Mouse (Mus musculus): ENCODE measurements around the gene Gm20388.
"Not testable (repeated sequence)": the region's sequence is repeated elsewhere in the genome, so short reads cannot be mapped to it uniquely, and the experiment has no call there.

Gm20388 gene

DNA sequence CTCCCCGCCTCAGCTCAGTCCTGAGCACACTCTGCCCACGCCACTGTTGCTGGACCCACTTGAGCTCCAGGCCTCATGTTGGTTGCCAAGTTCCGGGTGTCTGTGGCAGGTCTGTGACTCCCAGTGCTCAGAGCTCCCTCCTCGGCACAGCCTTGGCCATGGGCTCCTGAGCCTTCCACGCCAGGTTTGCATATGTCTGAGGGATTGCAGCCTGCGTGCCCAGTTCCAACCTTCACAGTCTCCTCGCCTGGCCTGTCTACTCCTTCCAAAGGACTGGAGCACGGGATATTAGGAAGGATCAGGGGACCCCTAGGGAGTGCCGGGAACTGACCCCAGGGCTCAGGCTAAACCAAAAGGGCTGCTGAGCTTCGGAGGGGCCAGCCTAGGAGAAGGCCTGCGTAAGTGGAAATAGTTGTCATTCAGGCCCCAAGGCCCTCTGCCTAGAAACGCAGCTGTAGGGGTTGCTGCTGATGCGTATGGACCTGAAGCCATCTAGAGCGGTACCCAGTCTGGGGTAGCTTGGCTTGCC, 1744.4 kb downstream of the Gm20388 start:
- DNase-seq (ENCODE audit: low spot score in 2 of 2), result no peak

DNA sequence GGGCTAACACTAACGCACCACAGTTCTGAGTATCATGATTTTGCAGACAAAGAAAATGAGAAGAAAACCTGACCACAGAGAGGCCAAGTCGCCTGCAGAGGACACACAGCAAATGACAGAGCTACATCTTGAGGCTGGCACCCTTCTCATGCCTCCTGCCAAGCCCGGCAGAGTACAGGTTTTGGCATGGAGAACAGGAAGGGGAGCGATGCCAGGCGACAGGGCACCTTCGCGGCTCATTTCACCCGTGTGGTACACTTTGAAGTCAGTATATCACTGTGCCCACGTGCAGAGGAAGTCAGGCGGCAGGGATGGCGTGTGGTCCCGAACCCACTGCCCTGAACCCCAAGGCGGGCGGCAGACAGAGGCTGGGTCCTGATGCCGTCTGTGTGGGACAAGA, 1750.0 kb downstream of the Gm20388 start:
- DNase-seq (ENCODE audit: low spot score in 2 of 2), result no peak

DNA sequence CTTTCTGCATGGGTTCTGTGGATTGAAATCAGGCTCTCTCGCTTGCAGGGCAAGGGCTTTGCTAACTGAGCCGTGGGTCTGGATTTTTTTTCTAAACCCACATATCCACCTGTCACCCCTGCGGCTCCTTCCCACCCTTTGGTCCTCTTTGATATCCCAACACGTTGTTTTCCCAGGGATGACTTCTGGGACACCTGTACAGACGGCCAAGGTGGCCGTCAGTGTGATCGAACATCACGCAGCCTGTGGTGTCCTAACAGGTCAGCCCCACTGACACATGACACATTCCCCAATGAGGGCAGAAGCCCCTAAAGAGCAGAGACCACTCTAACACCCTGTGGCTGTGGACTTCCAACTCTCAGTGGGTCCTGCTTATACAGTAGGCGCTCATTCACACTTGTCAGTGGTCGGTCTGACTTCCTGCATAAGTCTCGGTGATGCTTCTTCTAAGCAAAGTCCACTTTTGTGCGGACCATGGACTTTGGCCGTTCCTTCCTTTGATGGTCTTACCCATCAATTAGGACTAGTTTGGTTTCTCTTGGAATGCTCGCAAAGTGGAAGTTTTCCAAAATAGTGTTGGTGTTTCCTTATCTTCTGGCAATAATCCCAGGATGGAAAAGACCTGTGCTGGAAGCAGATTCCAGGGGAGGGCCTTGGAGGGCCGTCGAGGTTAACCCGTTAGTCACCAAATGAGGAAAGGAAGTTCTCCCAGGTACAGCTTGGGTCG, 1751.2 kb downstream of the Gm20388 start:
- DNase-seq (ENCODE audit: low spot score in 2 of 2), result no peak

DNA sequence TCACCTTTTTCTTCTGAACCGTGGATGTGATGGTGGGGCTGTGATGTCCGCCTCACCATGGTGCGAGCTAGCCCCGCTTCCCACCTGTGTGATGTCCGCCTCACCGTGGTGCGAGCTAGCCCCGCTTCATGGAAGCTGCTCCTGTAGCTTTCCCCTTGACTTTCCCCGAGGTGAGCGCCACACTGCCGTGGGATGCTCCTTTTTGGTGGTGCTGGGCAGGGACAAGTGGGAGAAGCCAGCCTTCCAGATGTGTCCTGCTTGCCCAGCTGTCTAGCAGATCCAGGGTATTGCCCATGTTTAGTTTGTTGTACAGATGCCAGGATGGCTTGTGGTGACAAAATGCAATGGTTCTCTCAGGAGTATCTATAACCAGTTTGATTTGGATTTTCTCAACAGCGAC, 1752.5 kb downstream of the Gm20388 start:
- no peak for DNase-seq (ENCODE audit: low spot score in 2 of 2)

DNA sequence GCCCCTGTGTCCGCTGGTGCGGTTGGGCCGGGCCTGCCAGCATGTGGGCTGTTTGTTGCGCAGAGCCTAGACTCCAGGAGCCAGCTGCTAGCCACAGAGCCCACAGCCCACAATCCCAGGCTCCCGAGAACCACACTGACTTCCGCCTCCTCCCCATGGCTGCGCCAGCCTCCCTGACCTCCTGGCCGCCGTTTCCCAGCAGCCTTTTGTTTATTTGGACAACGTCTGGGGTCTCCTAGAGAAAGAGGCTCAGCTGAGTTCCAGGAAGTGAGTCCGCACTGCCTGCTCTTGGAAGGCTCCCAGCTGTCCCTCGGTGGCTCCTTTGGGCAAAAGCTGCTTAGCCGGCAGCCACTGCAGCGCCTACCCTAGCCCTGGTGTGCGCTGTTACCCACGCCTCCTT, 1754.7 kb downstream of the Gm20388 start:
- peak; percentile 39 to 58 for DNase-seq (ENCODE audit: low spot score in 2 of 2)

DNA sequence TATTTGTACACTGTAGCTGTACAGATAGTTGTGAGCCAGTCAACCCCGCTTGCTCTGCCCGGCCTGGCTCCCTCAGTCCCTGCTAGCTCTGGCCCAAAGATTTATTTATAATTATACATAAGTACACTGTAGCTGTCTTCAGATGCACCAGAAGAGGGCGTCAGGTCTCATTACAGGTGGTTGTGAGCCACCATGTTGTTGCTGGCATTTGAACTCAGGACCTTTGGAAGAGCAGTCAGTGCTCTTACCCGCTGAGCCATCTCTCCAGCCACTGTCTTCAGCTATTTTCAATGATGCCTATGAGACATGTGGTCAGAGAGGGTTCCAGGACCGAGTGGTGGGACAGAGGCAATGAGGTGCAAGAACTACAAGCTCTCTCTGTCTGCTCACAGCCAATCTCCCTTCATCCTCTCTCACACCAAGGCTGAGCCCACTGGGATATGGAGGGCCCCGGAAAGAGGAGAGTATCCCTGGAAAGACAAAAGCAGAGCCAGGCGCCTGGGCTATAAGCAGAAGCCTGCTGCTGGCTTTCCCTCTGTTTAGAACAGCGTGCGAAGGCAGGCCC, 1757.4 kb downstream of the Gm20388 start:
- not testable (repeated sequence) for DNase-seq (ENCODE audit: low spot score in 2 of 2)

DNA sequence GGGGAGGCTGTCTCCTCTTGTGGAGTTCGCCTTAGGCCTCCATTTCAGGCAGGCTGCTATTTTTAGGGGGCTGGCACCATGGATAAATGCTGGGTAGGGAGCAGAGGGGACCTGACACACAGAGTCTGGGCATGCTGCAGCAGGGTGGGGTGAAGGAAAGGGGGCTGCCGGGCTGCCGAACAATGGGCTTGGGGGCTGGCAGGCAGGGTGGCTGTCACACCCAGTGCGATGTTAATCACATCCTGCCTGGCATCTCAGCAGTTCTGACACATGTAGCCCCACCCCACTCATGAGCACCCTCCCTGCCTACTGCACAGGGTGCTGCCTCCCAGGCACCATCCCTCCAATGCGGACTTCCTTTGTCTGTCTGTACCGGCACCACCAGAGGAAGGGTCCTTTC, 1757.9 kb downstream of the Gm20388 start:
- no peak for DNase-seq (ENCODE audit: low spot score in 2 of 2)

DNA sequence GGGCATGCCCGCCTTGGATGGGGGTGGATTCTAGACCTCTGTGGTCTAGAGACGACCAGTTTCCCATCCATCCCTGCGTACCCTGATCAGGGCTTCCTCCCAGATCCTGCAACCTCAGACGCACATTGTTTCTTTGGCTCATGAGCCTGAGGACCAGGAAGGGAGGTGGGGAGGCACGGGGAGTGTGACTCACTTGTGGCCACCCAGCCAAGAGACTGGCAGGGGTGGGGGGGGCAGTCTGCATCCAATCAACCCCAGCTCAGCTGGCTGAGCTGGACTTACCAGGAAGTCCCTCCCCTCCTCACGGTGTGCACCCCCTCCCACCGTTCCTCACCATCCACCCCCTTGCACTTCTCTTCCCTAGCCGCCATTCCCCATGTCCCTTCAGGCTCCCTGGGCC, 1758.6 kb downstream of the Gm20388 start:
- DNase-seq (ENCODE audit: low spot score in 2 of 2), result no peak

DNA sequence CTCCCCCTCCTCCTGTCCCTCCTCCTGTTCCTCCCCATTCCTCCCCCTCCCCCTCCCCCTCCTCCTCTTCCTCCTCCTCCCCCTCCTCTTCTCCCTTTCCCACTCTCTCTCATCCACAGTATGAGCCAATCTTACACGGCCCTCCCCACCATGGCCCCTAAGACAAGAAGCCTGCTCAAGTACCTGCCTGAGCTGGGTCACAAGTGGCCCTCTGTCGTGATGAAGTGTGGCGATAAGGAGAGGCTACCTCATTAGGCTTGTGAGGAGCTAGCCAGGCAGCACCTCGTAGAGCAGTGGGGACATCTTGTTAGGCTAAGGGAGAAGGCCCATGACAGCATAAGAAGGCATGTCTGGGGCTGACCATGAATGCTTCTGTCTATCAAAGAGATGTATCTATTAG, 1762.5 kb downstream of the Gm20388 start:
- DNase-seq (ENCODE audit: low spot score in 2 of 2), result no peak

DNA sequence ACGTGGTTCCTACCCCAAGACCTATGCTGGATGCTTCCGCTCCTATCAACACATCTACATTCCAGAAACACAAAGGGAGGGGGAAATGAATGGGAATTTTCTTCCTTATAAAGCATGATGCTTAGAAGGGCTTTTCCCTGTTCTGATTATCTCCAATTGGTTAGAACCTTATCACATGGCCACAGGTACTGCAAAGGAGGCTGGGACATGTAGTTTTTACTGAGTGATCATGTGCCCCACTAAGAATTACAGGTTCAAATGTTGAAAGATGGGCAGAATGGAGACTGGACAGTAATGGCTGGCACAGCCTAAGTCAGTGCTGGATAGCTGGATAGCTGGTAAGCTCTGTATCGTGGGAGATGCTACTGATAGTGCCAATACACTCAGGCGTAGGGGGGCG, 1763.3 kb downstream of the Gm20388 start:
- no peak for DNase-seq (ENCODE audit: low spot score in 2 of 2)

DNA sequence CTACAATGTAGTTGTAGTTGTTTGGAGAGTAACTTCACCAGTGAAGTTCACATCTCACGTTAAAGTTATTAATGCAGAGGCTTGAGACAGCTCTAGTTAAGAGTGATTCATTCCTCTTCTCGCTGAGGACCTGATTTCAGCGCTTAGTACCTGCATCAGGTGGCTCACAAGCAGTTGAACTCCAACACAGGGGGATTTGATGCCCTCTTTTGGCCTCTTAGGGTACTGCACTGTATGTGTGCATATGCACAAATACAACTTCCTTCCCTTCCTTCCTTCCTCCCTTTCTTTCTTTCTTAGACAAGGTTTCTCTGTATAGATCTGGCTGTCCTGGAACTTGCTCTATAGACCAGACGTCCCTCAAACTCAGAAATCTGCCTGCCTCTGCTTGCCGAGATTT, 1763.9 kb downstream of the Gm20388 start:
- DNase-seq (ENCODE audit: low spot score in 2 of 2), result no peak

DNA sequence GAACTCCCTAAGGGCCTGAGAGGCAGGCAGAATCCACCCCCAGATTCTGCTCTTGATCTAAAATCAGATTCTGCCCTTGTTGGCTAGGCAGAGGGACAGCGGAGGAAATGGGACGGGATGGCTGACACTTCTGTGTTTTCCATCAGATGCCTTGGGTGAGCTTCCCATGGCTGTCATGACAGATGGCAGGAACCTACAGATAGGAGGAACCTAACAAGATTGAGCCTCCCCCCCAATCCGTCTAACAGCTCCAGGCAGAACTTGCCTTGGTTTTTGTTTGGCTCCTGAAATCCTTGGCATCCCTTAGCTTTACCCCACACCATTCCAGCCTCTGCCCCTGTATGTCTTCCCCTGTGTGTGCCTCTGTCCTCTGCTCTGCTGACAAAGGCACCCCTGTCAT, 1764.5 kb downstream of the Gm20388 start:
- DNase-seq (ENCODE audit: low spot score in 2 of 2), result no peak

DNA sequence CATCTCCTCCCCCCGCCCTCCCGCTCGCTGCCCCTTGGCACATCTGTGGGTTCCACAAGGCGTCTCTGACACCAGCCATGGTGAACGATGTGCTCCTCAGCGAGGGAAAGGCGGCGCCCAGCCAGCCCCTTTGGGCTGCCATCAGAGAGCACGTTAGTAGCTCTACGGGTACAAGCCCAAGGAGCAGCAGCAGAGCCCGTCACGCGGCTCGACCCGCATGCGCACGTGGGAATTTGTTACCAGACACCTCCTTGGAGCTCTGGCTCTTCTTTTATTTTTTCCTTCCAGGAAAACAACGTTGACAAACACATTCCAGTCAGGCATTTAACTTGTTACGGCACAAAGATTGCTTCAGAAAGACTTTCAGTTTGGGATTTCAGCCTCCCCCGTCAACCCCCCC, 1765.1 kb downstream of the Gm20388 start:
- peak in 1 of 2 experiments; percentile 40 for DNase-seq (ENCODE audit: low spot score in 2 of 2)

DNA sequence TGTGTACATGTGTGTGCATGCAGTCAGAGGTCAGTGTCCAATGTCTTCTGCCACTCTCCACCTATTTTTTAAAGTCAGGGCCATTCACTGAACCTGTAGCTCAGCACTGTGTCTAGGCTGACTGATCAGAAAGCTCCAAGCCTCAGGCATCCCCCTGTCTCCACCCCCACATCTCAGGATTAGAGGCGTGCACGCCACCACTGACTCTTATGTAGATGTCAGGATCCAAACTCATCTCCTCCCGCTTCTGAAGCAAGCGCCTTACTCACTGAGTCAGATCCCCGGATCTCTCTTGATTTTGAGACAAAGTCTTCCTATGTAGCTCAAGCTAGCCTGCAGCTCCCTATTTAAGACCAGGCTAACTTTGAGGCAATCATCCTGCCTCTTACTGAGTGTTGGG, 1768.1 kb downstream of the Gm20388 start:
- no peak for DNase-seq (ENCODE audit: low spot score in 2 of 2)

DNA sequence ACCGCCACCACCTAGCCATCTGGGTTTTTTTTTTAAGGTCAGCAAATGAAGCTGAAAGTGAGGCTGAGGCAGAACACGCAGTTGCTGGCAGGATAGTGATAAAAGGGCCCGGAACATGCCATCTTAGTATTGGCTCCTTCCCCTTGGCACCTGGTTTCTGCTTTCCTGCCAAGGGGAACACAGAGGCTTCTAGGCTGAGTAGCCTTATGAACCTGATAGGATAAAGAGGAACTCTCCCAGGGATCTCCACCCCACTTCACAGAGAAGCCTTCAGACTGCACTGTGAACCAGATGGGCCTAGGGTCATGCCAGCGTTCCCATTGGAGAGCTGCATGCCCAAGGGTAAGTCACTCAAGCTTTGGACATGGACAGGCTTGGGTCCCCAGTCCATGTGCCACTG, 1770.3 kb downstream of the Gm20388 start:
- no peak for DNase-seq (ENCODE audit: low spot score in 2 of 2)

DNA sequence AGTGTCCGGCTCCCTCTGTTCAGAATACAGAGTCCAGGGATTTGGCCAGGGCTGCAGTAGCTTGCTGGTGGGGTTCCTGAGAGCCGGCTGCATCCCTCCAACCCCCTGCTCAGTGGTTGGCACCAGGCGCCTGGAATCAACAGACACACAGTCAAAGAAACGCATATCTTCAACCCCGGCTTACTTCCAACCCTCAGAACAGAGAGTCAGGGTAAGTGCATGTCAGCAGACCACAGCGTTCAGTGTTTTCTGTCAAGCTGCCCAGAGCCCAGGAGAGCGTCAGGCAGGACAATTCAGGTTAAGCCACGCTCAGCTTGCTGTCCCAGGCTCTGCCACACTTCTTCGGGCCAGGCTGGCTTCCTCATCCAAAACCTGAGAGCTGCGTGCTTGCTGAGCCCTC, 1770.8 kb downstream of the Gm20388 start:
- DNase-seq (ENCODE audit: low spot score in 2 of 2), result no peak

DNA sequence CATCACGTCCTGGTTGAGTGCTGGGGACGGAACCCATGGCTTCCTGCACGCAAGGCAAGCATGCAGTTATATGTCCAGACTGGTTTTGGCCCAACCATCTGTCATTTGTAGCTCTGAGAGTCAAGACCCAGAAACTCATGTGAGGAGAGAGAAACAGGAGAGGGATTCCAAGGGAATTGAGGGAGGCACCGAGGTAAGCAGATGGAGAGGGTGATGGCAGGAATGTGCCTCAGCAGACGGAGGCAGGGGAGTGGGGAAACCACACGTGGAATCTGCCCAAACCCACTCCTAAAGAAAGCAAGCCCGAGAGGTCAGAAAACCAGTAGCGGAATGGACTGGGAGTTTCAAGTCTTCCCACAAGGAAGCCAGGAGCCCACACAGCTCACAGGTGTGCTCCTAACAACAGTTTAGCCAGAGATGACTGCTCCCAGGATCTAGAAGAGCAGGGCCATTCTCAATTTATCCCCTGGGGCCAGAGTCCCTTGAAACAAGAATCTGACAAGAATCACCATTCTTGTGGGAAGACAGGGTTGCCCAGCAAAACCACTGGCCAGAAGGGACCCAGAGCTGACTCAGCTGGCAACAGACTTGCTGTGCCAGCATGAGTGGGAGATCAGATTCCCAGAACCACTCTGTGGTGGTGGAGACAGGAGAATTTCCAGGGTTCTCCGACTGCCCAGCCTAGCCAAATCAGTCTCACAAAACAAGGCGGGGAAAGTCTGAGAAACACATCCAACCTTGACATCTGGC, 1772.6 kb downstream of the Gm20388 start:
- DNase-seq (ENCODE audit: low spot score in 2 of 2), result no peak

DNA sequence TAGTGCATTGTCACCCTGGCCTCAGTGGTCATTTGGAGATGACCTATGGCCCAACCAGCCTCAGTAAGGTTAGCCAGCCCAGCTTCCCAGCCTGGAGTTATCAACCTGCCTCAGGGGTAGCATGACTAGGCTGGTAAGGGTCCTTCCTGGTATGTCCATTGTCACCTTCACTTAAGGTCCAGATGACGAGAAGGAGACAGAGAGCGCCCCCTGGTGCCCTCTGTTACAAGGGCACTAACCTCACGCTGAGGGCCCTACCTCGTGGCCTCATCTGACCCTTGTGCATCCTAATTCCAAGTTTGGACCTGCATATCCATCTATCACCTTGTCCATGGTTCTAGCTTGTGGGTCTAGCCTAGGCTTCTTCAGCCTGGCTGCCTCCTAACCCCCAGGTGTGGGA, 1774.8 kb downstream of the Gm20388 start:
- DNase-seq (ENCODE audit: low spot score in 2 of 2), result peak in 1 of 2 experiments; percentile 65

DNA sequence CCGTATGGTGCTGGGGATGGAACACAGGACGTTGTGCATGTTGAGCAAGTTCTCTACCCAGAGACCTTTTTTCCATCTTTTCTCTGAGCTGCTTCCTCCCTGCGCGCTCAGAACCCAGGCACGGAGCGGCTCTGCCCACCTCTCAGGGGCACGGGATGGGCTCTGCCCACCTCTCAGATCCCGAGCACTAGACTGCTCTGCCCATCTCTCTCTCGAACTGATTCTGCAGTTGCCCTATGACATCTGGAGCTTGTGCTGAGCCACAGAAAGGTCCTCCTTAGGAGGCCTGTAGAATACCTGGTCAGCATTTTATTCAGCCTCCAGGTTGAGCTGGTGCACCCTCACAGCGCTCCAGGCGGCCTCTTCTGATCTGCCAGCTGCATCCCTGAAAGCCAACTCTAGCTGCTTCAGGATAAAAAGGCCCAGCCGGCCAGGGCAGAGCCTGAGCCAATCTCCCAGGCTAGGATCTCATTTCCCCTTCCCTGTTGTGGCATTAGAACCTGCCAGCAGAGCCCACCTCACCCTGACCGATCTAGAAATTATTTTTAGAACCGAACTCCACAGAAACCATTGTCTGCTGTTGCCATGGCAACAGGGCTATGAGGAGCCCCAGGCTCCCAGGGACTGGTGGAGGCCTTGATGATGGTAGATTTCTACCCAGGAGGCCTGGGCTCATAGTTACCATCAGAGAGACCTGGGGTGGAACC, 1777.0 kb downstream of the Gm20388 start:
- DNase-seq (ENCODE audit: low spot score in 2 of 2), result no peak

DNA sequence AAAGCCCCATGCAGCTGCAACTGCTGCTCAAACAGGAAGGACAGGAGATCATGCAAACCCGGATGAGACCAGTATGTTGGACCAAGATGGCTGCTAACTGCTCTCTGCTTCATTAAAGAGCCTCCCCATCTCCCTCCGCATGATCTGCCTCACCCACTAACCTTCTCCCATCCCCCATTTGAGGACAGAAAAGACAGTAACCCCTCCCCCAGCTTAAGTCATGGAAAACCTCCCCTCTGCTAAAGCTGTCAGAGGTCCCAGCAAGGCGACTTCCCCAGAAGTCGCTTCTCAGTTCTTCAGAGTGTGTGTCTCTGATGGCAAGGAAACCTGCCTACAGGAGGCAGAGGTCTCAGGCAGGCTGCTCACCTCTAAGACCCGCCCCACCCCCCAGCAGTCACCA, 1777.9 kb downstream of the Gm20388 start:
- DNase-seq (ENCODE audit: low spot score in 2 of 2), result no peak

DNA sequence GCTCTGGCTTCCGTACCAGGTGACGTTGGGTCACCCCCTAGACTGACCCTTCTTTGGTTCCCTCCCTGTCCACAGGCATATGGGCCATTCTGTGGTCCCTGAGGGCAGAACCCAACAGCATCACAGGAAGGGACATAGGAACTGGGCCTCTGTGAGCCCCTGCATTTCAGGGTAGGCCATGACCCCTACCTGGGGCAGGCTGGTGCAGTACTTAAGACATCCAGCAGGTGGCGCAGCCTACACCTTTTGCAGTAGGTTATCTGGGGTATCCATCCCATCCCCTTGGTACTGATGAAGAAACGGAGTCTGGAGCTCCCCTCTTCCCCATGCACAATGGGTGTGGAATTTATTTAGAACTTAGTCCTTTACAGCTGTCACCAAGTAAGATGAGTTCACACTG, 1783.8 kb downstream of the Gm20388 start:
- DNase-seq (ENCODE audit: low spot score in 2 of 2), result peak in 1 of 2 experiments; percentile 32

DNA sequence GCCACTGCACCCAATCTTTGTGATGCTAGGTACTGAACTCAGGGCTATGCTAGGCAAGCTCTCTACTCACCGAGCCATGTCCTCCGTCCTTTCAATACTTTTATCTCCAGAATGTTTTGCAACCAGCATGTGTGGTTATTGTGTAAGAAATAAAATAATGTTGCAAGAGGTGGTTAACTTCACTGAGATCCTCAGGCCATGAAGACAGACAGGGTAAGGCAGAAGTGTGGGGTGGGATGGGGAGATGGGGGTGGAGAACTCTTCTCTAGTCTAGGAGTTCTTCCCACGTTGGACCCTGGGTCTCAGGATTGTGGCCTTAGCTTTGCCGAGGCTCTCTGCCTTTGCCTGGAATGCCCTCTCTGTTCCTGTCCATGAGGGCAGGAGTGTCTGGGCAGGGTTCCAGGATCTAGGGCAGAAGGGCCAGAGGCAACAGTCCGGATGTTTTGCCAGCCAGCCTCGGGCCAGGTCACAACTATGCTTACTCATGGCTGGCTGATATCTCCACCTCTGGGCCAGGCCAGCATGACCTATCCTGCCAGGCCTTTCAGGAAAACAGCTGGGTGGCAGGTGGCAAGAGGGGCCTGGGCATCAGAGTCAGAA, 1785.0 kb downstream of the Gm20388 start:
- peak in 1 of 2 experiments; percentile 9 for DNase-seq (ENCODE audit: low spot score in 2 of 2)

All from urinary bladder, adult 18-20 months (tissue).